Mouse (Mus musculus): ENCODE measurements around the gene Slc16a5.

Gene Slc16a5

DNA sequence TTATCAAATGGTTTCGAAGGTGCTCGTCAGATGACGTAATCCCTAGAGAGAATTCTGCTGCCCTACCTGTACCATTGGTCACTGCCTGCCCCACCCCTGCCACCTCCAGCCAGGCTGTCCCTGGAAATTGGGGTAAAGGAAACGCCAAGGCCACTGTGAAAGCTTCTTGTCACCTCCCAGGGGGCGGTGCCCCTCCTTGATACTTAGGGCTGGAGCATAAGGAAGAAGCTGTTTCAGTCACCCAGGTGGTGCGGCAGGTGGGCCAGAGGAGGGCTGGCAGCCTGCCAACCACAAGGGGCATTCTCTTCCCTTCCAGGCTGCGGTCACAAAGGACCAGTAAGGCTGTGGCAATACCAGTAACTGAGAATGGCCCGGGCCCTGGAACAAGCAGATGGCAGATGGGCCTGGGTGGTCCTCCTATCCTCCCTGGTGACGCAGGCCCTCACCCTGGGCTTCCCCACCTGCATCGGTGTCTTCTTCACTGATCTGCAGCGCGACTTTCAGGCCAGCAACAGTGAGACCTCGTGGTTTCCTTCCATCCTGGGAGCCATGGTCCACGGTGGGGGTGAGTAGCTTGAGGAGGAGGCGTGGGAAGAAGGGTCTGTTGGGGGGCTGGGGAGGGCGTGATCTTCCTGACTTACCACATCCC, at the start of gene Slc16a5:
Gene Slc16a5 (plus strand): TSS at position 232 of the 649 bp plus-strand sequence.
- DNase-seq: peak; percentile 60

DNA sequence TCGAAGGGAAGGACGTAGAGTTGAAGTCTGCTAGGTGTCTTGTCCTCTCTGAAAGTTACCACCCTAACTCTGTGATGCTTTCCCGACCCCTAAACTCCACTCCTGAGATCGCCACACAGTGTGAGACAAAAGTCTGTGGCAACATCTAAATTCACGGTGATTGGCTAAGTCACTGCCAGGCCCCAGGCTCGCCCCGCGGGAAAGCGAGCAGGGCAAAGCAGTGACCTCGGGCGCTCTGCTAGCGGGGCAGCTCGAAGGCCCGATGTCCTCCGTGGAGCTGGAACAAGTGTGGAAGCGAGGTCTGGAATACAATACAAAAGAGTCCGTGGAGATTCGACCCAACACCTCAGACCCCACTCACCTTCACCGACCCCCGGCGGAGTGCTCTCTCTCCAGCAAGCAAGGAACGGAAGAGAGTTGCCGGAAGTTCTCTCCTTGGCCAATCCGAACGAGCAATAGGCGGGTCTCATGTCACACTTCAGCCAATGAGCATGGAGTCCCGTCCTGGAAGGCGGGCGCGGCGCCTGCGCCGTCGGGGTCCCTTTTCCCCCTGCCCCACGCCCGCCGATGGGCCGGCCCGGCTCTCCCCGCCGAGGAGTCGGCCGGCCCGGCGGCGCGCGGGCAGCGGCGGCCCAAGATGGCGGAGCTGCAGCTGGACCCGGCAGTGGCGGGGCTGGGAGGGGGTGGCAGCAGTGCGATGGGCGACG, 42.6 kb upstream of the Slc16a5 start, which contains the start of the genes Atp5h and Kctd2:
Gene Atp5h (minus strand): TSS at position 432 of the 707 bp plus-strand sequence.
Gene Kctd2 (plus strand): TSS at position 598 of the 707 bp plus-strand sequence.
- DNase-seq: peak; percentile 97

DNA sequence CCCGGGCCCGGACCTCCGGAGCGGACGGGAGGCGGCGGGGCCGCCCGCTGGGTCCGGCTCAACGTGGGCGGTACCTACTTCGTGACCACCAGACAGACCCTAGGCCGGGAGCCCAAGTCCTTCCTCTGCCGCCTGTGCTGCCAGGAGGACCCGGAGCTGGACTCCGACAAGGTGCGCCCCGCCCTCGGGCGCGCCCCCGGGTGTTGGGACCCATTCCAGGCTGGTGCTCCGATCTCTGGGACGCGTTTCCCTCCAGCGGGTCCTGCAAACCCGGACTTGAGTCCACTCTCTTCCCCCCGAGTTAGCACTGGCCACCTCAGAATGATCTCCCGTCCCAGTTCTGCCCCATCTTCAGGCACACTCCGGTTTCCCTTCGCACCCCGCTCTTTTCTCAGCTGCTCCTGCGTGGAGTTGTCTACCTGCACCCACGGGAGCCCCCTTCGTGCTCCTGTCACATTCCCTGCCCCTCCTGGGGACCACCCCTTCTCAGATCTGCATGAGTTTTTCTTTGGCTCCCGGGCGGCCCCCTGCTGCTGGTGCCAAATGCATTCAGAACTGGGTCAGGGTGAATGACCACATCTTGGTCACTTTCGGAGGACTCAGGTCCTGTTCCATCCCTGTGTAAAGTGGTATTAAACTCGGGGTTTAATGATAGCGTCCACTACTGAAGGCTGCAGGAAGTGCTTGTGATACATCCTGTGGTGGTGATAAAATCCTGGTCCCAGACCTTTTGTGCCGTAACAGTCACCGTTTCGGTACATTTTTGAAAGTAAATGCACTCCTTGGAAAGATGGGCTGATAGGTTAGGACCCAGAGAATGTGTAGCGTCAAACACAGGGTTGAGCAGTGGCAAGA, 41.7 kb upstream of the Slc16a5 start:
- DNase-seq: peak; percentile 78

DNA sequence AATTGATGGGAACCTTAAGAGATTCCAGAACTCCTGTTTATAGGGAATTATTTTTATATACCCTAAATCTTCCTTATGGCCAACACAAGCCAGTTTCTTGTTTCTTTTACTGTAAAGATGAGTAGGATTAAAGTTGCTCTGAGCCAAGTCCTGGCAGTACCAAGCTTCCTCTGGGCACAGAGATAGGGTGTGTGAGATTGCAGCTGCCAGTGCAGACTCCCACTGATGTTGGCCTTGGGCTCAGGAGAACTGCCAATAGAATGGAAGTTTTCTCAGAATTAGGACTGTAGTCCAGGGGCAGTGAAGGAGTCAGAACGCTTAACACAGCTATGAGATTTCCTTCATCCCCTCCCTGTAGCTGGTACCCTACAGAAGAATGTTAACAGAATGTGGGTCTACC, 40.9 kb upstream of the Slc16a5 start:
- DNase-seq: no peak

DNA sequence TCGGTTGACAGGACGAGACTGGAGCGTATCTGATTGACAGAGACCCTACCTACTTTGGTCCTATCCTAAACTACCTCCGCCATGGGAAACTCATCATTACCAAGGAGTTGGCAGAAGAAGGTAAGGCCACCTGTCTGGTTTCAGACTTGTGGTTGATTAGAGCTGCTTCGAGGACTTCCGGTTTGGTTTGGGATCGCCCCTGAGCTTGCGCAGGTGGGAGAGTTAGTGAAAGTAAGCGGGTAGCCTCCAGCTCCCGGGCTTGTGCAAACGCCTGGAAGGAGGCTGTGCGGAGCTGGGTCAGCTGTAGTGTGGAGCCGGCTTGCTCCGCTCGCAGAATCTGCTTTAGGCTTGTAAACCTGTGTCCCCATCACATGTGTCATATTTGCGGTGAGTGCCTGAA, 40.3 kb upstream of the Slc16a5 start:
- no peak for DNase-seq

DNA sequence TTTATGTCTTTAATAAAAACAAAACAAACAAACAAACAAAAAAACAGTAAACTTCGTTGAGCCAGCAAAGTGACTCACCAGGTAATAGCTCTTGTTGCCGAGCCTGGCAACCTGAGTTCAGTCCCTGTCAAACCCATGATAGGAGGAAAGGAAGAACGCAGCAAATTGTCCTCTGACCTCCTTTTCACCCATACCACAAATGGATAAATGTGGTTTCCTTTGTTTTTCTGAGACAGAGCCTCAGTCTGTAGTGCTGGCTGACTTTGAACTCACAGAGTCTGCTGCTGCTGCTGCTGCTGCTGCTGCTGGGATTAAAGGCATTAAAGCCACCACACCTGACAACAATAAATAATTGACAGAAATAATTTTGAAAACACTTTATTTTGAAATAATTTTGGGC, 39.2 kb upstream of the Slc16a5 start:
- no peak for DNase-seq

DNA sequence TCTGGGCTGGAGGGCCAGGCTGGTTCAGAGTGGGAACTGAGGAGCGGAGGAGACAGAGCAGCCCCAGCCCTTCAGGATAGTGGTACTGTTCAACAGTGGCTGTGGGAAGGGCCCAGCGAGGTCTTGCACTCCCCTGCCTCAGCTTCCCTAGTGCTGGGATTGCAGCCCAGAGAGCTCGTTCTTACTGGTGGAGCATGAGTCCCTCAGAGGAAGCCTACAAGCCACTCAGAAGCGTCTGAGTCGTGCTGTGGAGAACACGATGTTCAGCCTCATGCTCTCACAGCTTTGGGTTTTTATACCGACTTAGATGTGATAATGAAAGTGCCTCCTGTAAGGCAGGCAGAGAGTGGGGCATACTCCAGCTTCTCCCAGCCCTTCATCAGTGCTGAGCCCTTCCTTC, 37.6 kb upstream of the Slc16a5 start:
- no peak for DNase-seq

DNA sequence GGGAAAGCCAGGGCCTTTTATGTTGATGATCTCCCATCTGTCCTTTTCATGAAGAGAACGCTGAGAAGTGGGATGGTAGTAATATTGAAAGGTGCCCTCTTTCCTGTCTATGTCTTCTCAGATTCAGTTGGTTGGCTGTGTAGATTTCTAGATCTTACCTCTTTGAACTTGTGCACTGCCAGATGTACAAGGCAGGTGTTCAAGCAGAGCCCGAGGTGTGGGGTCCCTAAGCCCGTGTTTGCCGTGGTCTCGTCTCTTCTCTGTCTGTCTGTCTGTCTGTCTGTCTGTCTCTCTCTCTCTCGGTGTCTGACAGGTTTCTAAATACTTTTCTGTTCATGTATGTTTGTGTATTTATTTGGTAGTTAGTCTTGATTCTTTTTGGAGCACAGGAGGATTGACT, 36.6 kb upstream of the Slc16a5 start:
- DNase-seq: no peak

DNA sequence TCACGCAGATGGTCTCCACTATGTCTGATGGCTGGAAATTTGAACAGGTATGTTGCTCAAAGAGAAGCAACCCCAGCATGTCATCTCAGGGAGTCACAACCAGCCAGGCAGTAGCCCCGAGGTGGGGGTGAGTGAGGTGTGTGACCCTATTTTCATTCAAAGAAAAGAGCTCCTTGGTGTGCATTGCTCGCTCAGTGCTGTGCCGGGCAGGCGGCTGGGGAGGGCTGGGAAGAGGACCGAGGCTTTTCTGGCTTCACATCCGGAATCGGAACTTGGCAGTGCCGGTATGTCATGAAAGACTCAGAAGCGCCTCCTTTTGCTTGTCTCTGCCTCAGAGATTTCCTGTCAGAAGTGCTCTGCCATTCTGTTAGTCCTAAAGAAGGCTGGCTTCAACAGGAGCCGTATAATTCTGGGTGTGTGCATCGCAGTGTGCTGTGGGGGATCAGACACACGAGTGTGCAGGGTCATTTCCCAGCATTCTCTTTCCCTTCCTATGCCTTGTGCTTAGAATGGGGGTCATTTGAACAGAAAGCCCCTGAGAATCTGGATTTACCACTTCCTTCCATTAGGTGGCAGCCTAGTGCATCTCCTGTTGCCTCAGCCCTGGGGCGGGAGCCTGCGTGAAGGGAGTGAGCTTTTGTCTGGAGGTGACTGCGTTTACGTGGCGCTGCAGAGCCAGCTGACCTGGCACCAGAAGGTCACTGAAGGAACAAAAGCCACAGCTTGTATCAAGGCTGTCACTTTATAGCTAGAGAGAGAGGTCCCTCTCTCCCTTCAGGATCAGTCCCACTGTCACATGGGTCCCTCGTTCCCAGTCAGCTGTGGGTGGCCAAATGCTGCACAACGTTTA, 34.6 kb upstream of the Slc16a5 start:
- DNase-seq: peak; percentile 85

DNA sequence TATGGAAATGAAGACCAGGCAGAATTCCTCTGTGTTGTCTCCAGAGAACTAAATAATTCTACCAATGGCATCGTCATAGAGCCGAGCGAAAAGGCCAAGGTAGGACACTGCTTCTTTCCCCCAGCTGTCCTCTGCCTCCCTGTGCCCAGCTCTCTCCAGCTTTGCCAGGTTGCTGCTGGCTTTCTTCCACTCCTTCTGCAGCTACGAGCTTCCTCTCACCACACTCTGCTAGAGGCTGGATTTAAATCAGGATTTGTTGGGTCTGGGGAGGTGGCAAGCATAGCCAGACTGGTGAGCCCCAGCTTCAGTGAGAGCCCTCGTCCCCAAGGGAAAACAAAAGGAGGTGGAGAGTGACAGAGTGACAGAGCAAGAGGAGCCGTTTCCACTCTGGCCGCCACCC, 33.0 kb upstream of the Slc16a5 start:
- no peak for DNase-seq

DNA sequence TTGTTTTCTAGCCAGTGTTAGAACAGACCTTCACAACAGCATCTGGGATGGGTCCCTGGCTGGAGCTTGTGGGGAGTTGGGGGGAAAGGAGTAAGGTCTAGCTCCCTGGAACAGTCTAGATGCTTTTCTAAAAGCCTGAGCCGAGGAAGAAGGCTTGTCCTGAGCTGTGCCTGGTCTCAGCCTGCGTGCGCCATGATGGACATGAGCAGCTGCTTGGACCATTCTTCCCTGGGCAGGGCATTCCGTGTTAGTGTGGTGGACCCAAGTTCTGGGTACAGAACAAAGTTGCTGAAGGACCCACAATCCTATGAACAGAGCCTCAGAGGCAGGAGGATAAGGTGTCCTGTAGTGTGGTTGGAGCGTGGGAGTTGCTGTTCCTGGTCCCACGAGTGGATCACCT, 31.7 kb upstream of the Slc16a5 start:
- DNase-seq: no peak

DNA sequence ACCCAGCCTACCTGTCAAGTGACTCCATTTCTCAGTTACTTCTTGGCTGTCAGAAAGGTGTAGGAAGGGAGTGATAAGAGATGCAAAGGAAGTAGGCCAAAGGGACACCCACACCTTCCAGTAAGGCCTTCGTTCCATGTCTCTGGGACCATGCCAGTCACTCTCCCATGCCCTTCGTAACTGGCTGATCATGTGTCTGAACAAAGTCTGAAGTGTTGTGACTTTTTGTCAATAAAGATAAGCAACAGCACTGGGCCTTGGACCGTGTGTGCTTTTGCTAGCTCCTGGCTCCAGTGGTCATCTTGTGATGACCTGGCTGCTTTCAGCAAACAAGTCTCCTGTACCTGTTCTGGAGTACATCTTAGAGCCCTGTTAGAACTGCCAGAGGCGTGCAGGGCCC, 29.5 kb upstream of the Slc16a5 start:
- DNase-seq: no peak

DNA sequence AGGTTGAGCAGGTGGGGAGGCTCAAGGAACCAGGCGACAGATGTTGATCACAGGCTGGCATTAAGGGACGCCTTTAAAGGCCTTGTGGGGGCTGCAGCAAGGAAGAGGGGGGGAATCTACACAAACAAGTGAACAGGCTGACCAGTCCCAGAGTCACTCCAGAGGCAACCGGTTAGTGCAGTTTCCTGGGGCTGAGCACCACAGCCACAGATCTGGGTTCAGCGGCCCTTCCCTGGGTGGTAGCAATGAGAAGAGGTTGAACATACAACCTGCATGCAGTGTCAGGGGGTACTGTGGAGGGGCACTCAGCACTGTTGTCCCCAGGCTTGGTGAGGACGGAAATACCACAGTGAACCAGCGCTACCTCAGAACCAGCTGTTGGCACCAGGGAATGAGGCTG, 28.9 kb upstream of the Slc16a5 start:
- DNase-seq: no peak

DNA sequence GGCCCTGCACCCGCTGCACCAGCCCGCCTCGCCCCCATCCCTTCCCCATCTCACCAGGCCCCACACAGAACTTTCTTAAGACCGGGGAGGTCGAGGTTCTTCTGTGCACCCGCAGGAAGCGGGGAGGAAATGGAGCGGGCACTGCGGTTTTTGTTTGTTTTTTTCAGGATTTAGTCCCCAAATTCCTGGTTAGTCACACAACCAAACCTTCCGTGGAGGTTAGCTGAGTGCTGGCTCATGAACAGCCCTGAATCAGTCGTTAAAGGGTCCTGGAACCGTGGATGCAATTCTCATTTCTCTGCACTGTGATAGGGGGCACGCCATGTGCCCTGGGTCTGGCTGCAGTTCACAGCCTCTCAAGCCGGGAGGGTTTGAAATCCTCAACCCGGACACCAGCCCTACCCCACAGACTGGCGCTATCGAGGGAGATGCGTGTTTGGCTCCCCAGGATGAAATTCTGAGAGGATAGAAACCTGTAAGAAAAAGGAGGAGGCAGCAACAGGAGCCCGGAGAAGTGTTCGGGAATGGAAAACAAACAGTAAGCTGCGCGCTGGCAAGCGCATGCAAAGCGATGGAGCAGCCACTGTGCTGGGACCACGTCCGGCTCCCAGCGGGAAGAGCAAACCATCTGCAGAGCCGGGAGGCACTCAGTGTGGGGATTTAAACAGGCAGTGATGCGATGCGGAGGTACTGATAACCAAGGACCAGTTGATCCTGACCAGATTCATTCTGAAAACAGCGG, 26.5 kb upstream of the Slc16a5 start:
- DNase-seq: peak; percentile 33

DNA sequence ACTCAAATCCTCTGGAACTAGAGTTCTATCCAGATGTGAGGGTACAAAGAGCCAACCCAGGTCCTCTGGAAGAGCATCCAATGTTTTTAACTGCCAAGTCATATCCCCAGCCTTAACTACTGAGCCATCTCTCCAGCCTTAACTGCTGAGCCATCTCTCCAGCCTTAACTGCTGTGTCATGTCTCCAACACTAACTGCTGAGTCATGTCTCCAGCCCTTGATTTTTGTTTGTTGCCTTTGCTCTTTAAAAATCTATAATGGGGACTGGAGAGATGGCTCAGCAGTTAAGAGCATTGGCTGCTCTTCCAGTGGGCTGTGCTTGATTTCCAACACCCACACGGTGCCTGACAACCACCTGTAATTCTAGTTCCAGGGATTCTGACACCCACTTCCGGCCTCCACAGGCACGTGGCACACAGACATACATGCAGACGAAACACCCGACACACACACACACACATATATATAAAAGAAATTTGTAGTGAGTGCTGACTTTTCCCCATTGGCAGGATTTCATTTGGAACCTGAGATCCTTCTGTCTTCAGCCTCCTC, 24.6 kb upstream of the Slc16a5 start:
- DNase-seq: no peak

DNA sequence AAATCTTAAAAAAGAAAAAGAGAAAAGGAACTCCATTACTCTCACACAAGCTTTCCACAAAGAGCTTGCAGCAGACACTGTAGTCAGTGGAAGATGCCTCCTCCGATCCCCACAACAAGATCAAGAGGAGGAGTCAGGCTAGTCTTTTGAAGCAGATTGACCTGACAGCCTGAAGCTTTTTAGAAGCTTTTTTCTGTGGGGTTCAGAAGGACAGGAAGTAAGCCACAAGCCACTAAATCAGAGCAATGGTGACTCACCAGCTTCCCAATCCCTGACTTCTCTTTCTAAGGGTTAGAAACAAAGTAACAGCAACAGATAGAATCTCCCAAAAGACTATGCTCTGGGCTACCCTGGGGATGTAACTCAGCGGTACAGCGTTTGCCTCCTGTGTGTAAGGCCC, 22.9 kb upstream of the Slc16a5 start:
- no peak for DNase-seq

DNA sequence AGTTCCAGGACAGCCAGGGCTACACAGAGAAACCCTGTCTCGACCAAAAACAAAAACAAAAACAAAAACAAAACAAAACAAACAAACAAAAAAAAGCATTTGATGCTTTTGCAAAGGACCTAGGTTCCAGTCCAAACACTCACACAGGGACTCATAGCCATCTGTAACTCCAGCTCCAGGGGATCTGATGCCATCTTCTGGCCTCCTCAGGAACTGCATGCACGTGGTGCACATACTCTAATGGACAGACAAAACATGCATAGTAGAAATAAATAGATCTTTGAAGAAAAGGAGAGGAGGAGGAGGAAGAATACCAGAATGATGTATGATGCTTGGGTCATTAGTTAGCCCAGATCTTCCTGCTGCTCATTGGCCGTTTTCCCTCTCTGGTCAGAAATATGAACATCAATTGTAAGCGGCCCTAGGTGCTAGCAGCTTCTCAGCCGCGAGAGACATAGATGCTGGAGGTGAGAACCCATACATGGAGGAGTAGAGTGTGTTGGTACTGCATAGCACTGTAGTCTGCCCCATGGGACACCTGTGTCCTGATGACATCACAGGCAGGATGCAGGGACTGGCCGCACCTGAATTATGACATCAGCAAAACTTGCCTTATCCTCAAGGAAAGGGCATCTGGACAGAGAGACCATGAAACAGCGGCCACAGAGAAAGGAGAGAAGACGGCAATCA, 22.2 kb upstream of the Slc16a5 start, which contains the start of gene Trim80:
Gene Trim80 (plus strand): TSS at position 640 of the 690 bp plus-strand sequence.
- no peak for DNase-seq

DNA sequence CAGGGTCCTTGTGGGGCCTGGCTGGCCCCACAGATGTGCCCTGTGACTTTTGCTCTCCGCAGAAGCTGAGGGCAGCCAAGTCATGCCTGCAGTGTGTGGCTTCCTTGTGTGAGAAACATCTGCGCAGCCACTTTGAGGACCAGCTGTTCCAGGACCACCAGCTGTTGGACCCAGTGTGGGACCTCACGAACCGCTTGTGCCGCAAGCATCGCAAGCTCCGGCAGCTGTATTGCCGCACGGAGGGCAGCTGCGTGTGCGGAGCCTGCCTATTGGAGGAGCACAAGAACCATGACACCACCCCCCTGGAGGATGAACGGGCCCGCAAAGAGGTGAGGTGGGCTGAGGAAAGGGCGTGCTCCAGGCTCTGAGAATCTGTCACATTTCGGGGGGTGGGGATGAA, 20.9 kb upstream of the Slc16a5 start:
- DNase-seq: no peak

DNA sequence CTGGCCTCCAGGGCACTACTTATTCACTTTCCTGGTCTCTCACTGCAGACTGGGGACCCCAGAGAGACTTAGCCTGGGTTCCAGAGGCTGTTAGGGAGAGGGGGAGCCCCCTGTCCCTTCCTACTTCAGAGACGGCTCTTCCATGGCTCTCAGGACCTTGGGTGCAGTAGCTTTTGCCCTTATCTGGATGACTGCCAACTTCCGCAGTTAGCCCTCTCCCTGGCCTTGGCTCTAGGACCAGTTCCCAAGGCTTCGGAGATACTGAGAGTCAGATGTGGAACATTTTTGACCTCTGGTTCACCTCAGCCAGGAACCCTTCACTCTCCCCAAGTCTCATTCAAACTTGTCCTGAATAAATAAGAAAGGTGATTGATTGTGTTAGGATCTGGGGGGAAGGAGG, 15.4 kb upstream of the Slc16a5 start:
- peak; percentile 74 for DNase-seq

DNA sequence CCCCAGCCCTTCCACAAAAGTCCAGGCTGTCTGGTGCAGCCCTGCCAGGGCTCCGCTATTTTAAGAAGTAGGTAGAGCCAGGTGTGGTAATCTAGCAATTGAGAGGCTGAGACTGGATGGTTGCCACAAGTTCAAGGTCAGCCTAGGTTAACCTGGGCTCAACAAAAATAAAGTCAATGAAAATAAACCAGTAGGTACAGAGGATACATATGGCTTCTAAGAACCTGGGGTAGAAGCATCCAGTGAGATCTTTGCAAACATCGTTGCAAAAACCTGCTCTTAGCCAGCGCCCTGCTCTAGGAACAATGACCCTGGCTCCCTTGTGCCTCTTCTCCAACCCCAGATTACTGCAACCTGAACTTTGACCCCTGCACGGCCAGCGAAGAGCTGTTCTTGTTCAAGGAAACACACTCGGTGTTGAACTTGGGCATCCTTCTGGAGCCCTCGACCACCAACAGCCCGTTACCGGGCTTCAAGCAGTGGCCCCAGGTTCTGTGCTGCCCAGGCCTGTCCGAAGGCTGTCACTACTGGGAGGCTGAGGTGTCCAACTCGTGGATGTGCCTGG, 14.9 kb upstream of the Slc16a5 start:
- no peak for DNase-seq

DNA sequence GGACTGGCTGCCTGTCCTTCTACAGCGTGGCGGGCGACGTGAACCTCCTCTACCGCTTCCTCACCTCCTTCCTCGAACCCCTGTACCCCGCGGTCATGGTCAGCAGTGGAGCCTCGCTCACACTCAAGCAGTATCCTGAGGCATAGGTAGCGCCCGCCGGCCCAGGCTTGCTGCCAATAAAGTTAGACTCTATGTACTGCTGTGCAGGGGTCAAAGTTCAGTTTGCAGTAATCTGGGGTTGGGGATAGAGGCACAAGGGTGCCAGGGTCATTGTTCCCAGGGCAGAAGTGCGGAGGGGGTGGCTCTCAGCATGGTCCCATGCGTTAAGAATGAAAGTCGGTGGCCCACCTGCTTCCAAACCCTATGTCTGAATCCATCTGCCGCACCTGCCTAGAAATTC, 14.2 kb upstream of the Slc16a5 start:
- peak; percentile 77 for DNase-seq
